ENCODE assay signal across 9 mouse cellular contexts in the genomic region with DNA sequence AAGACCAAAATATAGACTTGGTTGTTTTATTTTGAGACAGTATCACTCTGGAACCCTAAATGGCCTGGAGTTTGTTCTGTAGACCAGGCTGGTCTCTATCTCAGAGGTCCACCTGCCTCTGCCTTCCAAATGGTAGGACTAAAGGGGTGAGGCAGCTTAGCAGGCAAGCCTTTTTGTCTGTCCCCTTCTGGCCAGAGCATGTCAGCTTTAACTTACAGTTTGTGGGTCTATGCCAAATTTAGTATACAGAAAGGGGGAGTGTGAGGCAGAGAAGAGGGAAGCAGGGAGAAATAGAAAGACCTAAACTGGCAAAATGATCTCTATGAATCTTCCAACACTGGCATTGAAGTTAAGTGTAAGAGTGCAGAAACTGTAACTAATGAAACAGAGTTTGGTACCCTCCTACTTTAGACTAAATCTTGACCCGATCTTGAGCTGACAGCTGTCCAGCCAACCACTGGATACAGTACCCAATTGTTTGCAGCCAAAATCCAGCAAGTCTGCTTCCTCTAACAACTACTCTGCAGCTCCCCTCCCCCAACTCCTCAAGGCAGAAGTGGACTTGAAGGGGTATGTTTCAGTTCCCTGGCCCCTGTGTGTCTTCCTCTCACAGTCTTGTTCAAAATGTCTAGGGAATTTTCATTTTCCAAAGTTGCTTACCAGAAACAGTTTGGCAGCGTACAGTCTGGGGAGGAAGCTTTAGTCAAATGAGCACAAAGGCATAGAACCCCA.
DNase-seq lines count a peak whose midpoint lies in the region; ATAC-seq and TF ChIP-seq lines count a peak whose summit lies in the region.
"Had no signal": no experiment of that assay in that cellular context is flagged by ENCODE, and none has a peak within 500 bp of the region (broad histone marks: within the 10 kb centered on the region; RNA-seq: fewer than 3 reads in every experiment).

No protein-coding gene starts in this region.

- no peaks in the 10 kb centered on the region for H3K9me3 ChIP-seq in liver, postnatal 0 days (ENCODE audit: low read length)
- H3K9me3 ChIP-seq in forebrain, embryonic 15.5 days = no peaks in the 10 kb centered on the region
- H3K9me3 ChIP-seq: embryonic facial prominence, embryonic 12.5 days had no signal

- DNase-seq in gastrocnemius, adult 18-20 months (ENCODE audit: low spot score) = peak; percentile 17
- DNase-seq in gastrocnemius, adult 8-10 months (ENCODE audit: low spot score in 2 of 2) = no peak
- DNase-seq in 416B (ENCODE audit: low read depth) = peak; percentile 43
- DNase-seq in gastrocnemius, postnatal 10 days = peak; percentile 8
- DNase-seq in liver, postnatal 0 days = peak; percentile 21
- no peak for DNase-seq in adrenal gland, adult 18-20 months (ENCODE audit: low spot score in 2 of 2)
- no peak for DNase-seq in T-cell, adult 2 months (ENCODE audit: low spot score)

- no peaks in the 10 kb centered on the region for H3K36me3 ChIP-seq in liver, postnatal 0 days (replicated peaks; ENCODE audit: insufficient read depth, low read length)
- H3K36me3 ChIP-seq in forebrain, embryonic 15.5 days = no peaks in the 10 kb centered on the region
- H3K36me3 ChIP-seq: embryonic facial prominence, embryonic 12.5 days had no signal

- no peak for TF ChIP-seq CTCF in liver, postnatal 0 days (IDR thresholded peaks at IDR 0.05; ENCODE audit: low read depth)

- no peak overlapping the region for H3K4me3 ChIP-seq in liver, postnatal 0 days (ENCODE audit: low read depth, low read length)
- no peak overlapping the region for H3K4me3 ChIP-seq in forebrain, embryonic 15.5 days
- H3K4me3 ChIP-seq: embryonic facial prominence, embryonic 12.5 days had no signal

- no peak overlapping the region; the same call in 1 of the 2 replicates for H3K4me2 ChIP-seq in liver, postnatal 0 days (ENCODE audit: low read depth, low read length)
- H3K4me2 ChIP-seq in forebrain, embryonic 15.5 days (replicated peaks) = no peak overlapping the region
- H3K4me2 ChIP-seq: embryonic facial prominence, embryonic 12.5 days had no signal

- no peak for TF ChIP-seq EP300 in liver, postnatal 0 days (IDR thresholded peaks at IDR 0.05; ENCODE audit: low read depth)

- H3K4me1 ChIP-seq in liver, postnatal 0 days (ENCODE audit: insufficient read depth) = no peaks in the 10 kb centered on the region; the same call in 1 of the 2 replicates
- H3K4me1 ChIP-seq in forebrain, embryonic 15.5 days = no peaks in the 10 kb centered on the region

- H3K27ac ChIP-seq in liver, postnatal 0 days (ENCODE audit: low read depth) = no peak overlapping the region
- H3K27ac ChIP-seq in forebrain, embryonic 15.5 days (replicated peaks) = no peak overlapping the region
- H3K27ac ChIP-seq: embryonic facial prominence, embryonic 12.5 days had no signal

- 51% methylated on average over 2 of the region's 2 CpGs for WGBS in liver, postnatal 0 days (ENCODE audit: insufficient replicate concordance)
- 73% methylated on average over 2 of the region's 2 CpGs for WGBS in forebrain, embryonic 15.5 days

- H3K9ac ChIP-seq in liver, postnatal 0 days (replicated peaks) = no peak overlapping the region
- no peak overlapping the region for H3K9ac ChIP-seq in forebrain, embryonic 15.5 days (replicated peaks)
- H3K9ac ChIP-seq: embryonic facial prominence, embryonic 12.5 days had no signal

- ATAC-seq in liver, postnatal 0 days = no peak
- ATAC-seq in forebrain, embryonic 15.5 days (replicated peaks) = no peak

- H3K27me3 ChIP-seq in liver, postnatal 0 days (ENCODE audit: insufficient read depth, low read length) = no peaks in the 10 kb centered on the region
- no peaks in the 10 kb centered on the region for H3K27me3 ChIP-seq in forebrain, embryonic 15.5 days
- H3K27me3 ChIP-seq: embryonic facial prominence, embryonic 12.5 days had no signal

Comparison
In these comparisons a context has a peak if more than half of its experiments do, and no peak if none do; other contexts are left out.
1. DNase-seq: peak in gastrocnemius, adult 18-20 months (single experiment), 416B (single experiment), gastrocnemius, postnatal 10 days (single experiment) and liver, postnatal 0 days (single experiment); none in gastrocnemius, adult 8-10 months (0 of 2), adrenal gland, adult 18-20 months (0 of 2) and T-cell, adult 2 months (single experiment).